Mouse (Mus musculus) neutrophil, adult 5-6 weeks (primary cell): ENCODE data around the gene Ppp1r9a. TPM values are rescaled to one million over a fixed set of nuclear protein-coding genes. Genes with fewer than 3 reads are reported as not detected.
A peak's percentile ranks its signal among the peaks of the same experiment; 100 is the strongest.

ENCODE experiments used
- ATAC-seq: fragments of 151-379, 151-347 bp; 2 replicates; pipeline ENCODE4 v1.8.0; 2017; ENCODE audit warnings: mild to moderate bottlenecking, moderate TSS enrichment; ENCODE audit not compliant: insufficient number of reproducible peaks, poor library complexity, low FRiP score, severe bottlenecking; ENCODE audit errors: extremely low read depth
- total RNA-seq: library from RNA; stranded (forward); fragments of 200-1000 nt; gene quantifications from 2 replicates; pipeline ENCODE4 v1.2.3, GENCODE M21; 2017

The Ppp1r9a gene
- total RNA-seq, 1 experiment from 2014 or later = 4.1 TPM

DNA sequence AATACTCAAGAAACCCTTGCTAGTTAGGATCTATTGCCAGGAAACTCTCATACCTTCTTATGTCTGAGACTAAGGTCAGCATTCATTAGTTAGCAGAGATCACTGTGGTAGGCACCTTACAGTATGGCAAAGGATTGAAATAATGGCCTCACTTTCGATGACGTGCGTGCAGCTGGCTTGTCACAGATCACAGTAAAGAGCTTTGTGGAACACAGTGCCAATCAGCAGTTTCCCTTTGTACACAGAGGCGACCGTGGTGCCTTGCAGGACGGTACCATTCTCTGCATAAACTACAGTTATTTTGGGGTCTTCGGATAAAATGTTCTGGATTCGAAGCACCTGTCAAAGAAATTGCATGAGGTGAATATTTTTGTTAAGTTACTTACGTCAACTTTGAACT lies 265.4 kb downstream of the Ppp1r9a start:
- no peak for ATAC-seq

GRCm38 (mm10) chr6:5171418-5171817 lies 268.7 kb downstream of the Ppp1r9a start:
- ATAC-seq = no peak

DNA sequence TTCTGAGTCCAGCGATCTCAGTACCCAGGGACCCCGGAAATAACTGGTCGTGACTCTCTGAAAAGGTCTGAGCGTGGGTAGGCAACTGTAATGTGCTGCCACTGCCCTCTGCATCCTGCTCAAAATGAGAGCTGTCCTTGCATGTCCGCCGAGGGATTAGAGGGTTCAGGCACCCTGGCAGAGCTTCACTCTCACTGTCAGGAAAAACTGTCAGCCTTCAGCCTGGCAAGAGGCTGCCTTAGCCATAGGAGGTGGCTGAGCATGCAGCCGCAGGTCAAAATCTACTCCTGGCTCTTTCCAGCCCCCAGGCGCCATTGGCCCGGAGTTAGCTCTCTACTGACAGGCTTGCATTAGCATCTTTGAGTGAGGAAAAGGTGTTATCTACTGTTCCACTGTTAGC lies 269.9 kb downstream of the Ppp1r9a start:
- ATAC-seq = no peak

DNA sequence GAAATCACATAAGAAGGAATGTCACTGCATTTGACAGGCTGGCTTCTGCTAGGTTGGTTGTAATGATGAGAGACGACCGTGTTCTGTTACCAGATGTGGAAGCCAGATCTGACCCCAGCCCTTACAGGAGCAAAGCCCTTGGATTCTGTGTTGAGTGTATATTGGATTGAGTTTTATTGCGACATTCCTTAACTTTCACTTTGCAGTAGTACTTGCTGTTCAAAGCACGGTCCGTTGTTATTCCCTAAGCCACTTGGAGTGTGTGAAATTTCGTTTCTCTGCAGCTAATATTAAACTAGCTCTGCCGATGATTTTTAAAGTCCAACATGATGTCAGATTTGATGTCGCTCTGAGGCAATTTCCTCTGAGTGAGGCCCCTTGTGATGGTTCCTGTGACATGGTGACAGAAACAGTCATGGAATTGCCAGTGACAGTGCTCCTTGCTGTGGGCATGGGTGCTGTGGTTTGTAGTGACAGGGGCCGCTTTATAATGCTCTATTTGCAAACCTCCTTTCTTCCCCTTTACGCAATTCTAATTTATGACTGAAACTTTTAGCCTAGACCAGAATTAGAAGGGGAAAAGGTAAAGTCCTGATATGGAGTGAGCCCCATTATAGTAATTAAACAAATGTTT lies 271.6 kb downstream of the Ppp1r9a start:
- no peak for ATAC-seq

GRCm38 (mm10) chr6:5177967-5178891 lies 275.5 kb downstream of the Ppp1r9a start:
- no peak for ATAC-seq

- ATAC-seq = no peak
Measured at GRCm38 (mm10) chr6:5179189-5179588, 276.5 kb downstream of the Ppp1r9a start.

DNA sequence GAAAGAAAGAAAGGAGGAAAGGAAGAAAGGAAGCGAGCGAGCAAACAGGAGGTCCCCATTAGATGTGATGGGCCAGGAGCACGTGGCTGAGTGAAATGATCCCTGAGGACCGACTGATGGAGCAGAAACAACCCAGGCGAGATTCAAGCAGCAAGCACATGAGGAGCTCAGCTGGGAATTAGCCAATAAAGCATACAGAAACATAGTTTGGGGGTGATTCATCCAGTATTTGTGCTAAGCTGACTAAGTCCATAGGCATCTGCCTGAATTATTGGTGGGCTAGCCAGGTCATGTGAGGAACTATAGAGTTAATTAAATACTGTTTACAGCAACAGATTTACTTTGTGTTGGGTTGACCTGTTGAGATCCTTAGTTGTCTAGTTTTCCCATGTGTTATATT lies 277.9 kb downstream of the Ppp1r9a start:
- no peak for ATAC-seq

- ATAC-seq = no peak
Measured at GRCm38 (mm10) chr6:5186229-5186950, 283.7 kb downstream of the Ppp1r9a start.

DNA sequence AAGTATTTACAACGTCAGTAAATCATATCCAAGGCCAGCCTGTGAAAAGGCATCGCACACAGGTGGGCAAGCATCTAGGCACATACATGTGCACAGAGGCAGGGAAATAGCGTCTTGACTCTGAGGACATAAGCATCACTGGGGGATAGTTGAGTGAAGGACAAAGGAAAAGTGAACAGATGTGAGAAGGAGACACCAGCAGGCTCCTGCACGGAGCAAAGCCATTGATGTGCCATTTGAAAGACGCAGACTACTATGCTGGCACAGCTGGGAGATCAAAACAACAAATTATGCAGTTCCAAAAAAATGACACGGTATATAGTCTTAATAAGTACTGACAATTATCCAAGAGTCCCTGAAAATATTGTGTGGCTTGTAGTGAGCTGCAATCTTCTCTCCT lies 284.9 kb downstream of the Ppp1r9a start:
- no peak for ATAC-seq

GRCm38 (mm10) chr6:5188036-5188435 lies 285.3 kb downstream of the Ppp1r9a start:
- ATAC-seq = no peak

DNA sequence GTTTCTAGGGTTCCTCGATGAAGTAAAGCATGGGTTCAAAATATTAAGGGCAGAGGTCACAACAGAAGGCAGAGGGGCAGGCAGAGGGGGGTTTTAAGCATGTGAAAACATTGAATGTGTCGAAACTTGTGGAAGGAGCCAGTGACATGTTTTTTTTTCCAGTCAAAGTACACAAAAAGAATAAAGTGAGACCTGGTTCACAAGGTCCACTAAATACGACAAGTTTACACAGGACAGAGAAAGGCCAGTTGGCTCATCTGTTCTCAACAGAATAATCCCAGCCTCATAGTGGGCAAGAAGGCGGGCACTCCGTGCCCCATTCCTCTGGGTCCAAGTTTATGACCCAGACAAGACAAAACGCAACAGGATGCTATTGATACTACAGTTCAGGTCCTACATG lies 286.2 kb downstream of the Ppp1r9a start:
- no peak for ATAC-seq

DNA sequence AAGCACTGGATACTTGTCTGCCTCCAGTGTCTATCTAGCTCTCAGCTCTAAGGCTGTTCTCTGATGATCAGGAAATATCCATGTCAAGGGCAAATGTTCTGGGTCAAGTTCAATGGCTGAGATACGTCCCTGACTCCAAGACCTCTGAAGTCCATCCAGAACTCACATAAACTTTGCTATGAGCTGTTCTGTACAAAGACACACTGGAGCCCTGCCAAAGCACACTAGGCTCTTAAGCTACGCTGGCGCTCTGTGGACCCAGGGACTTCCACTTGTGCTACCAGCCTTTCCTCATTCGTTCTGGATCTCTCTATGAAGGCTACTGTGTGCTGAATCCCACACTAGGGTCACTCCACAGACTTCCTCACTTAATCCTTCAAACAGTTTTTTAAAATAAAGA lies 286.8 kb downstream of the Ppp1r9a start:
- no peak for ATAC-seq

DNA sequence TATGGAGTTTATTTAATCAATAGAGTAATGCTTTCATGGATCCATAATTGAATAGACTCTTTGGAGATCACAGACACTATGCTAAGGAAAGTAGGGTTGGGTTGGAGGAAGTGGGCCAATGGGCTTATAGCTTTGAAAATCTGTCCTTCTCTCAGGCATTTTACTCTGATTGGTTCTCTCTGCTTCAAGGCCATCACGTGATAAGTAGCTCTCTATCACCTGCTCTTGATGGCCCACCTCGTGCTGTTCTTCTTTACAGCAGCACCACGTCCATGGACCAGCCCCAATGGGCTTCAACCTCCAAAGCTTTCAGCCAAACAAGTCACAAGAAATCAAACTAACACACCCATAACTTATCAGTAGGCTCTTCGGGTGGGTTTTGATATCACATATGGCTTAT lies 288.0 kb downstream of the Ppp1r9a start:
- ATAC-seq = no peak

DNA sequence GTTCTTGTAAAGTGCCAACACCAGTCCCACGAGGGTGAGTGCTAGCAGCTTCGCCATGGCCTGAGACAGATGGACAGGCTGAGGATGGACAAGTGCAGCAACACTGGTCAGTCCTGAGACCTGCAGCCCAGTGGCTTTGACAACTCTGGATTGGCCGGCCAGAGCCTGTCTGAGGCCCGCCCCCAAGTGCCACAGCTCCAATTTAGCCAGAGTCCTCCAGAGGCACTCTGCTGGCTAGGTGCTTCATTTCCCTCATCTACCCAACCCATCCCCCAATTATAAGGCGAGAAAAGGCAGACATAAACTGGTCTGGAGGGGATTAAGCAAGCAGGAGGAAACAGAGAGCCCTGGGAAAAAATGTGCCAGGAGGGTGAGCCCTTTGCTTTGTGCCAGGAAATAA lies 291.0 kb downstream of the Ppp1r9a start, which contains the start of gene Pon1:
Gene Pon1 (minus strand): TSS at position 254 of the 400 bp plus-strand sequence.
- ATAC-seq = no peak

GRCm38 (mm10) chr6:5198590-5198989 lies 295.9 kb downstream of the Ppp1r9a start:
- ATAC-seq = no peak

- ATAC-seq = no peak
Measured at GRCm38 (mm10) chr6:5199376-5199905, 296.7 kb downstream of the Ppp1r9a start.

DNA sequence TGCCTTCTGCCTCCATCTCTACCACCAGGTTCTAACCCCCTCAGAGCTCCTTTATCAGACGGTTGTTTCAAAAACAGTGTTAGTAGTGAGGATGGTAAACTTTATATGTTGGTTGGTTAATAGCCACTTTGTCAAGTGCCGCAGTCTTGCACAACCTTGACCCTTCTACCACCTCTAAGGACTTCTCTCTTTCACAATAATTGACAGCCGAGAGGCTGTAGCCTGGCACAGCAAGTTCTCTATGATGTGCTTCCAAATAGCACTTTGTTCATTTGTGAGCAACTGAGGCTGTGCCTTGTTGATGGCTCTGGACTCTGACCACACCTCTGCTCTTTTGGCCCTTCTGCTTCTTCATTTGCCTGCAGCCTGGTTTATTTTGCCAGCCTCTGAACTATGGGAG lies 297.2 kb downstream of the Ppp1r9a start:
- 0 out of 2 replicates have a peak, but pooled peaks have one; percentile 26 for ATAC-seq

DNA sequence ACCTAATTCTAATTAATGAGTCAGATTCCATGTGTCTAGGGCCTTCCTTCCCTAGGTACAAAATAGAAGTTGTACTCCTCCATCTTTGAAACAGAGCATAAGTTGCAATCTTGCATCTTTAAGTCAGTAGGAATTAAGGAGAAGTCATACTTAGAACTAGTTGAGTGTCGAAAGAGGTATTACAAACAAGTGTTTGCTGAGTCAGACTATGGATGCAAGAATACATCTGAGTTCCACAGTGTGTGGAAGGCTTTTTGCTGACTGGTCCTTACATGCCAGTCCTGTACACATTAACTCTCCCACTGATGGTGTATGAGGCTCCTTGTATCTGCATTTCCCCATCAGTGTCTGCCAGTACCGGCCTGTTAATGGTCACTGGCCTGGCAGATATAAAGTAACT lies 305.1 kb downstream of the Ppp1r9a start:
- ATAC-seq = peak; percentile 58; the same call in 1 of the 2 replicates
